In genomic region chr4:57299701-57300468, GRCm38 (mm10) we compare ENCODE assay signal across 8 mouse cellular contexts. TPM values are rescaled to one million over a fixed set of nuclear protein-coding genes. Genes with fewer than 3 reads are reported as not detected.
DNase-seq lines count a peak whose midpoint lies in the region; ATAC-seq and TF ChIP-seq lines count a peak whose summit lies in the region.

No protein-coding gene starts in this region.

- H3K4me1 ChIP-seq in embryonic facial prominence, embryonic 13.5 days, result peaks cover 42% of the 10 kb centered on the region
- H3K4me1 ChIP-seq in liver, adult 2 months (ENCODE audit: control insufficient read depth, insufficient read depth, low read length), result peaks cover 20% of the 10 kb centered on the region
- H3K4me1 ChIP-seq in midbrain, postnatal 0 days (ENCODE audit: insufficient read depth, low read length), result peaks cover 3% of the 10 kb centered on the region; the same call in 1 of the 2 replicates
- H3K4me1 ChIP-seq in stomach, embryonic 16.5 days (ENCODE audit: control insufficient read depth, insufficient read depth, low read length), result peaks cover 24% of the 10 kb centered on the region

- WGBS in embryonic facial prominence, embryonic 13.5 days, result under 1% methylated on average over 95 of the region's 97 CpGs
- WGBS in liver, adult 2 months, result under 1% methylated on average over 93 of the region's 97 CpGs
- WGBS in midbrain, postnatal 0 days, result under 1% methylated on average over 46 of the region's 97 CpGs
- WGBS in stomach, embryonic 16.5 days, result under 1% methylated on average over 94 of the region's 97 CpGs

- DNase-seq in layer of hippocampus, adult 11-12 months (ENCODE audit: low spot score), result peak; percentile 54
- no peak for DNase-seq in layer of hippocampus, adult 9-10 months (ENCODE audit: low spot score)
- DNase-seq in heart, adult 9 months (ENCODE audit: low spot score in 2 of 2), result peak; percentile 59 to 64
- DNase-seq in kidney, adult 8-10 months, result peak; percentile 57 to 69
- no peak for DNase-seq in liver, adult 2 months (ENCODE audit: extremely low read depth, low read depth, low spot score)
- DNase-seq in midbrain, postnatal 0 days (ENCODE audit: low spot score), result no peak

- peak overlapping the region; percentile 93 for H3K4me2 ChIP-seq in embryonic facial prominence, embryonic 13.5 days
- H3K4me2 ChIP-seq in midbrain, postnatal 0 days (ENCODE audit: low read depth, low read length, poor library complexity, severe bottlenecking), result peak overlapping the region; percentile 93
- peak overlapping the region; percentile 86 for H3K4me2 ChIP-seq in stomach, embryonic 16.5 days (ENCODE audit: low read depth, low read length)

- peak overlapping the region; percentile 33 for H3K27ac ChIP-seq in embryonic facial prominence, embryonic 13.5 days
- H3K27ac ChIP-seq in liver, adult 2 months (replicated peaks; ENCODE audit: insufficient read depth, low read depth, low read length), result peak overlapping the region; percentile 92
- H3K27ac ChIP-seq in midbrain, postnatal 0 days (ENCODE audit: low read depth, low read length), result no peak overlapping the region
- peak overlapping the region; percentile 85 for H3K27ac ChIP-seq in stomach, embryonic 16.5 days (ENCODE audit: low read length)

- H3K4me3 ChIP-seq in embryonic facial prominence, embryonic 13.5 days, result peak overlapping the region; percentile 82
- H3K4me3 ChIP-seq in liver, adult 2 months (ENCODE audit: insufficient read depth, low read depth, low read length), result peak overlapping the region; percentile 80
- peak overlapping the region; percentile 78 for H3K4me3 ChIP-seq in midbrain, postnatal 0 days (ENCODE audit: low read depth, low read length)
- peak overlapping the region; percentile 83 for H3K4me3 ChIP-seq in stomach, embryonic 16.5 days (replicated peaks; ENCODE audit: low read length)

- H3K9me3 ChIP-seq in embryonic facial prominence, embryonic 13.5 days, result no peaks in the 10 kb centered on the region
- no peaks in the 10 kb centered on the region for H3K9me3 ChIP-seq in midbrain, postnatal 0 days (ENCODE audit: low read length)
- no peaks in the 10 kb centered on the region for H3K9me3 ChIP-seq in stomach, embryonic 16.5 days (replicated peaks; ENCODE audit: control insufficient read depth, low read length)

- peaks cover 37% of the 10 kb centered on the region for H3K27me3 ChIP-seq in embryonic facial prominence, embryonic 13.5 days
- no peaks in the 10 kb centered on the region for H3K27me3 ChIP-seq in liver, adult 2 months (ENCODE audit: control insufficient read depth, insufficient read depth, low read length)
- H3K27me3 ChIP-seq in midbrain, postnatal 0 days (ENCODE audit: insufficient read depth, low read length), result 0 out of 2 replicates have a peak, but pooled peaks cover 3% of the 10 kb centered on the region
- peaks cover 5% of the 10 kb centered on the region; the same call in 1 of the 2 replicates for H3K27me3 ChIP-seq in stomach, embryonic 16.5 days (ENCODE audit: control insufficient read depth, insufficient read depth, low read length)

- no peaks in the 10 kb centered on the region for H3K36me3 ChIP-seq in embryonic facial prominence, embryonic 13.5 days
- H3K36me3 ChIP-seq in liver, adult 2 months (ENCODE audit: control insufficient read depth, insufficient read depth, low read length), result no peaks in the 10 kb centered on the region
- no peaks in the 10 kb centered on the region for H3K36me3 ChIP-seq in midbrain, postnatal 0 days (ENCODE audit: insufficient read depth, low read length)
- no peaks in the 10 kb centered on the region for H3K36me3 ChIP-seq in stomach, embryonic 16.5 days (ENCODE audit: control insufficient read depth, insufficient read depth, low read length)

- TF ChIP-seq POLR2A in liver, adult 2 months (IDR thresholded peaks at IDR 0.05; ENCODE audit: extremely low read depth, insufficient read depth, low read length), result no peak

- TF ChIP-seq CTCF in liver, adult 2 months (IDR thresholded peaks at IDR 0.05; ENCODE audit: low read depth, low read length), result 0 out of 2 replicates have a peak, but pooled peaks have one; percentile 10
- no peak; the same call in 1 of the 2 replicates for TF ChIP-seq CTCF in midbrain, postnatal 0 days (IDR thresholded peaks at IDR 0.05)

- peaks cover 22% of the 10 kb centered on the region for H3K79me2 ChIP-seq in liver, adult 2 months (ENCODE audit: control insufficient read depth, insufficient read depth, low read length)

- peak; percentile 63 for ATAC-seq in embryonic facial prominence, embryonic 13.5 days (ENCODE audit: insufficient number of reproducible peaks, insufficient read depth, low FRiP score, low TSS enrichment, low read depth)
- ATAC-seq in midbrain, postnatal 0 days (ENCODE audit: low FRiP score), result peak; percentile 70
- peak; percentile 70 for ATAC-seq in stomach, embryonic 16.5 days (ENCODE audit: insufficient read depth, low FRiP score)

- peak overlapping the region; percentile 81 for H3K9ac ChIP-seq in embryonic facial prominence, embryonic 13.5 days
- H3K9ac ChIP-seq in liver, adult 2 months (ENCODE audit: low read depth, low read length), result peak overlapping the region; percentile 98
- H3K9ac ChIP-seq in midbrain, postnatal 0 days (replicated peaks; ENCODE audit: low read length, poor library complexity, severe bottlenecking), result peak overlapping the region; percentile 70
- H3K9ac ChIP-seq in stomach, embryonic 16.5 days (ENCODE audit: low read length), result peak overlapping the region; percentile 86

RNA-seq across cellular contexts. Expression of gene Ptpn3, which starts 1.8 kb away (rescaled TPM):
- 4.9 TPM in 2 replicates for polyA plus RNA-seq in embryonic facial prominence, embryonic 13.5 days (2015; fragmentation: Nextera tagmentation; extraction: Ambion mirVana)
- 18.4 and 27.8 TPM in 2 replicates for total RNA-seq in liver, adult 2 months (2014; rRNA removed)
- polyA plus RNA-seq in liver, adult 2 months (2012; rRNA removed), result 11.8 and 12.7 TPM in 2 replicates
- 6.2 and 12.8 TPM in 2 replicates for total RNA-seq in midbrain, postnatal 0 days (2014; rRNA removed)
- polyA plus RNA-seq in midbrain, postnatal 0 days (2015; fragmentation: Nextera tagmentation; extraction: Ambion mirVana), result 1.4 and 1.9 TPM in 2 replicates
- polyA plus RNA-seq in stomach, embryonic 16.5 days (2015; fragmentation: Nextera tagmentation; extraction: Ambion mirVana), result 7.1 and 7.7 TPM in 2 replicates

Comparison
In these comparisons a context has a peak if more than half of its experiments do, and no peak if none do; other contexts are left out.
1. DNase-seq: peak in layer of hippocampus, adult 11-12 months (single experiment), heart, adult 9 months (2 of 2) and kidney, adult 8-10 months (2 of 2); none in layer of hippocampus, adult 9-10 months (single experiment), liver, adult 2 months (single experiment) and midbrain, postnatal 0 days (single experiment).
2. Peak in every context shown above with its lines, with median percentiles within 50 percentile points of each other: ATAC-seq, H3K4me2 ChIP-seq, H3K4me3 ChIP-seq and H3K9ac ChIP-seq.